Mouse (Mus musculus) MN1 (cell line): Measurements from ENCODE around the gene Spta1.

Source experiments
- DNase-seq: peaks from one replicate; pipeline ENCODE4 v3.0.0-alpha.2; 2016; ENCODE audit warnings: low spot score

Gene Spta1

GRCm38 (mm10) chr1:174172605-174173004 is at the start of gene Spta1:
Spta1 (plus strand) TSS chr1:174172776.
- no peak for DNase-seq

DNA sequence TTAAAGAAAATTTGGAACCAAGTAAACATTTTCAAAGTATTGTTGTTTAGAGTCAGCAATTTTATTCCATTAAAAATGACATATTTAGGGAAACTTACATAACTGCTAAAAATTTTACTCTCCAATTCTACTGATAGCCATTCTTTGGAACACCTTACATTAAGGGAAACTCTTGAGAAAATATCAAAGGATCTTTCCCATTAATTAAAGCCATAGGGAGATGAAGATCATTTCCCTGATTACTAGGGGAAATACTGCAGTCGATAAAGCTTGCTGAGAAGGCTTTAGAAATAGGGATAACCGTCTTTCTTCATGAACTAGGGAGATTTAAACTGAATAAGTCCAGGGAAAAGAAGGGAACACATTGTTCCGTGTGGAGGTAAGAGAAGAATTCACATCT is 41.4 kb upstream of the Spta1 start, which contains the start of gene Olfr424:
Gene Olfr424, plus strand, starts transcription at position 301 of the 400 bp plus-strand sequence.
- no peak for DNase-seq

DNA sequence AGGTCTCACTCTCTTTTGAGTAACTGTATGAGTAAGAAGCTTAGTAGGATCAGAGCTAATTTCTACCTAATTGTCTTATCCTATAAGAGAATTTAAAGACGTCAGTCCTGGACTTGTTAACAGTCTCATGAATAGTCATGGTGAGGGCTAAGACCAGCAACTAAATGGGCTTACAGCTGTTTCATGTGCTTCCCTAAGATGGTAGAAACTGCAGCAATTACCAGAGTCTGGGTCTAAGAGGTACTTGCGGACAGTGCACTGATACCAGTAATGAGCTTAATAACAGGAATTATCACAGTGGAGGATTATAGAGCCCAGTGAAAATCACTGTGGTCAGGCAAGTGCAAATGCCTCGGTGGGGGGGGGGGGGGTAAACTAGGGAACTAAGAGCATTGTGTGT is 40.6 kb upstream of the Spta1 start:
- no peak for DNase-seq

DNA sequence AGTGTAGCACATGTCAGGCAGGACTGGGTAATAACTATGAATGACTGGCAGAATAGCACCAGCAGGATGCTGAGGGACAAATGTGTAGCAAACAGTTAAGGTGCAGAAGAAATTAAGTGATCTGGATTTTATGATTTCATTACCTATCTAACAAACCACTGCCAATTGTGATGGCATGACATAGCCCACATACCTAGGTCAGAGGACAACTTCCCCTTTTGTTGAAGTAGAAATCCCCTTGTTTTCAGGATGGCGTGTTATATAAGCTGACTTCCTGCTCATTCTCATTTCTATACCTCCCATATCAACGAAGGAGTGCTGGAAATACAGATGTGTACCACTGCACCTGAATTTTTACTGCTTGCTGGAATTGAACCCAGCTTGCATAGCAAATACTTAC is 31.2 kb upstream of the Spta1 start:
- no peak for DNase-seq

DNA sequence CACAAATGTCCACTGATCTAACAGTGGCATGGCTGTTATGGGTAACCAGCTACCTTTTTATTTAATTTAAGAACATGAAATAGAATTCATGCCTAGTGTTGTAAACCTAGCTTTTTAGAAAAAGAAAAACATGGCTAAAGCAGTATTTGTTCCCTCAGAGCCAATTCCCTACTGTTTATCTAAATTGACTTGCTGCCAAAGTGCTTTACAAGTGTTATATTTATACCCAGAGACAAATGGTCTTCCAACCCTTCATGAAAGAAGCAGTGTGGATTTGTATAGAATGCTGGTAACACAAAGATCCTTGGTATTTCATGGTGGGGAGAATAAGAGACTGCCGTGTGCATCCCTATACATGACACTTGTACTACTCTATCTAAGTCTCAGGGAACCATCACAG is 25.9 kb upstream of the Spta1 start:
- no peak for DNase-seq

- no peak for DNase-seq
These were observed 23.3 kb upstream of the Spta1 start for GRCm38 (mm10) chr1:174149289-174149688.

GRCm38 (mm10) chr1:174155333-174155732 is 17.2 kb upstream of the Spta1 start, which contains the start of gene Olfr420:
Olfr420 (plus strand) TSS chr1:174155633.
- DNase-seq, result no peak

DNA sequence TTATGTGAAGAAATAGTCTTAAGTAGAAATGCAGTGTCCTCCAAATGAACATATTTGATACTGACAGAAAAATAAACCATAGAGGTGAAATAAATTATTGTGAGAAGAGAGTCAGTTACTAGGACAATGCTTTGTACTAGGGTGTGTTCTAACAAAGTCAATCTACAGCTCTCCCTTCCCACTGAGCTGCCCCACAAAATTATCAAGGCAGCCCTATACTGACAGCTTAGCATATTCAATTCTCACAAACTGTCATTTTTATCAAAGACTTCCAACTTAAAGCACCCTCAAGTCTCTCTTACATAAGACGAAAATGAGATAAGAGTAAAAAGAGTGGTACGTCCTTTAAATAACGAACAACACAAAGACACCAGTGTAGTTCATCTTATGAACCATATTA is 15.0 kb upstream of the Spta1 start:
- DNase-seq, result no peak

DNA sequence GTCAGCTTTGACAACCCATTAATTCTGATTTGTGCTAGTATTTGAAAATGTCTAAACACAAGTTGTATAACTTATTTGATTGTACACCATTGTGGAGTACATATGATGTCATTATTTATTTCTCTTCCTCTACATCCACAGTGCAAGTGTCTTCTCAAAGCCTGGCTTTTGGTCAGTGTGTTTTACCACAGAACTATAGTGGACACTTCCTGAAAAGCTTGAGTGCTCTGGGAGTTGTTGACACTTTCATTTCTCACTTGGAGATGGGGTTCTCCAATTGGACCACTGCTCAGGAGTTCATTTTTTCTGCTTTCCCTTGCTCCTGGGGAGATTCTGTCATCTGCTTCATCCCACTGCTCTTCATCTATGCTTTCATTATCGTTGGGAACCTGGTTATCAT is 14.1 kb upstream of the Spta1 start:
- no peak for DNase-seq

DNA sequence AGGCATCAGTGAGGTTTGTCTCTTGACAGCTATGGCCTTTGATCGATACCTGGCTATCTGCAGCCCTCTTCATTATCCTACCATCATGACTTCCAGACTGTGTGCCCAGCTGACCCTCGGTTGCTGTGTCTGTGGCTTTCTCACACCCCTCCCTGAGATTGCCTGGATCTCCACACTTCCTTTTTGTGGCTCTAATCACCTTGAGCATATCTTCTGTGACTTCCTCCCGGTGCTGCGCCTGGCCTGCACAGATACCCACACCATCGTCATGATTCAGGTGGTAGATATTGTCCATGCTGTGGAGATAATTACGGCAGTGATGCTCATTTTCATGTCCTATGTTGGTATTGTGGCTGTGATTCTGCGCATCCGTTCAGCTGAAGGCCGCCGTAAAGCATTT is 13.5 kb upstream of the Spta1 start:
- DNase-seq, result no peak

DNA sequence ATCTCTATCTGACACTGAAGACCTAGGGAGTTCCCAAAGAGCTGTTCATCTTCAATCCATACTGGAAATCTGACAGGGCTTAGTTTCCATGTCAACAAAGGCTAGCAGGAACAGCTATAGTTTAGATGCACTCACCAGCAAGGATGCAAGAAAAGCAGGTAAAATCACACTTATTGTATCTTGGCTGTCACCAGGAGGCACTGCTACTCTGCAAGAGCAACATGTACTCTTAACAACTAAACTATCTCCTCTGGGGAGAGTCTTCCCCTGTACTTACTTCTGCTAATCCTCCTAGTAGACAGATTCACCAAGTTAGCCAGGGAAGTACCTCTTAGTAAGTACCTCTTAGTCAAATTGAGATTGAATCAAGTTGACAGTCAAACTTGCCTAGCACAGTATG is 3.6 kb upstream of the Spta1 start:
- no peak for DNase-seq

DNA sequence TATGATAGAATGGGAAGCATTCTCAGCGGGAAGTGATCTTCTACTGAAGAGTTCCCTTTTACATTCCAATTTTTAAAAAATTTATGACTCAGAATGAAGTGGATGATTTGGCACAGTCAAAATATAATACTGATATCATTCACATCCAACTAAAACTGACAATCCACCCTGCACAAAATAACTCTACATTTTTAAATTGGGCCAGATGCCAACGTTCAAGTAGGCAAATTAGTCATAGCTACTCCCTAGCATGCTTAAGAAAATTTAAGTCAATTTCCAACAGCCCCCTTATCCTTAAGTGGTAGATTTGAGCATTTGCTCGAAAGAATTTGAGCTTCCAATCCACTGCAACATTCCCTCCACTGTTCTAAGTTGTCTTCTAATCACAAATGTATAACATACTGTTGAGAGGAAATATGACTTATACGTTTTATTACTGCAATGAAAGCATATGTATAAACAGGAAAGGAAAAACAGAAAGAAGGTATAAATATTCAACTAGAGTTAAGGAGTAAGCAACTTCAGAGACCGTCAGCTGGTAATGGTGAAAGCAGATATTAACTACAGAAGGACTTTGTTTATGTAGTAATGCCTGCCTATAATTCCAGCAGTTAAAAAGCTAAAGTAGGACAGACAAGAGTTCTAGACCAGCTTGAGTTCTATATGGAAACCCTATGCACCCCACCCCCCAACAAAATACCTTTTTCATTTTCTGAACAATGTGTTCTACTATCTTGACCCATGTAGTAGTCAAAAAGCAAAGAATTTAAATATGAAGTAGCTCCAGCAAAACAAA is 1.7 kb upstream of the Spta1 start:
- DNase-seq, result no peak

- DNase-seq, result no peak
These were observed 1.0 kb upstream of the Spta1 start for GRCm38 (mm10) chr1:174171537-174171936.

DNA sequence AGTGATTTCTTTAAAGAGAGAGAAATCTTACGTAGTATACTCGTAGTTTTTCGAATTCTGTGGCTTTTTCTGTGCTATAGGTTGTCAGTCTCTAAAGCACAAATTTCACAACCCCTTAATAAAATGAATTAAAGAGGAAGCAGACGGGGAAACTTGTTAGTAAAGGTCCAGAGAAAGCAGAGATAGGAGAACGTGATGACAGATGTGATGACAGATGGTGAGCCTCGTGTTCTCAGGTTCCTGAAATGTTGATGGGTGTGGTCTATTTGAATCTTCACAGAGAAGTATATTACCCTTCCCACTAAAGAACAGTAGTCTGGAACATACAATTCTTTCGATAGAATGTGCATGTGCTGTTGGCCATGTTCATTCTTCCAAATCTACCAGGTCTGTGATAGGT is 32.1 kb downstream of the Spta1 start:
- no peak for DNase-seq

- no peak for DNase-seq
These were observed 39.7 kb downstream of the Spta1 start for GRCm38 (mm10) chr1:174212286-174212685.

GRCm38 (mm10) chr1:174215270-174216038 is 42.9 kb downstream of the Spta1 start:
- DNase-seq, result no peak

- no peak for DNase-seq
These were observed 44.1 kb downstream of the Spta1 start for GRCm38 (mm10) chr1:174216528-174217204.

DNA sequence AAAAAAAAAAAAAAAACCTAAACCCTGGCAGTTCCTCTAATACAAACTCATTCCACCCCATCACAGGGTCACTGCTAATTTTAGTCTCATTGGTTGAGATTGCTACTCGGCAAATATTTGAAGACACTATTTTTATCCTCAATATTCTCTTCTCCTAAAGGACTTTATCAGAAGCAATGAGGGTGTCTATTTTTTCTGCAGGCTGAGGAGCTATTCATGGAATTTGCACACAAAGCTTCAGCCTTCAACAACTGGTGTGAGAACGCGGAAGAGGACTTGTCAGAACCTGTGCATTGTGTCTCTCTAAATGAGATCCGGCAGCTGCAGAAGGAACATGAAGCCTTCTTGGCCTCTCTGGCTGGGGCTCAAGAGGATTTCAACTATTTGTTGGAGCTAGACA is 67.3 kb downstream of the Spta1 start:
- DNase-seq, result no peak

DNA sequence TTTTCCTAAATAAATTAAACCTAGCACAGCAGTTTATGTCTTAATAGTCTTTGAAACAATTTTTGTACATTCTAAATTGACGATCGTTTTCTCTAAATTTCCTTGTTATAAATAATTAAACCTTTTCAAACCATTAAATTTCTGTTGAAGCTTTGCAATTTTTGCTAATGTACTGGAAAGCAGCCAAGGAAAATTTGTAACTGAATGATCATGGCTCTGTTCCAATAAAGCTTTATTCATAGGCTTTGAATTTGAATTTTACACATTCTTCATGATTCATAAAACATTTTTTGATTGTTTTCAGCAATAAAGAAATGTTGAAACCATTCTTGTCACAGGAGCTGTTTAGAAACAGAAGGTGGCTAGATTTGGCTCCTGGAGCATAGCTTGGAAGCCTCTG is 72.0 kb downstream of the Spta1 start:
- DNase-seq, result no peak

DNA sequence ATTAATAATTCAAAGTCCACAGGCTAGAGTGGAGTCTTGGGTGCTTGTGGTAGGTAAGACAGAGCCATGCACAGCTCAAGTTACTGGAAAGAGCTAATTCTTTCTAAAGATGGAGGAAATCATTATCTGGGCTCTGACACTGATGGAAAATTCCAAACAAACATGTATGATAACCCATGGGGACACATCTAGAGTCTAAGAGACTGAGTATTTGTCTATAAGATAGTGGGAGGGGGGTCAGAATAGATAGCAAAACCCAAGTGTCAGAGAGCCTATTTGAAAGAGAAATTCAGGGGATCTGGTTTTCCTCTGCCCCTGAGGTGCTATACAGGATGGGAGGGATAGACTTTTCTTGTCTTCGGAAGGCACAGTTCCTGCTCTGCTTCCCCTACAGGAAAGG is 73.5 kb downstream of the Spta1 start:
- no peak for DNase-seq

- DNase-seq, result no peak
These were observed 74.6 kb downstream of the Spta1 start for GRCm38 (mm10) chr1:174247170-174247569.

DNA sequence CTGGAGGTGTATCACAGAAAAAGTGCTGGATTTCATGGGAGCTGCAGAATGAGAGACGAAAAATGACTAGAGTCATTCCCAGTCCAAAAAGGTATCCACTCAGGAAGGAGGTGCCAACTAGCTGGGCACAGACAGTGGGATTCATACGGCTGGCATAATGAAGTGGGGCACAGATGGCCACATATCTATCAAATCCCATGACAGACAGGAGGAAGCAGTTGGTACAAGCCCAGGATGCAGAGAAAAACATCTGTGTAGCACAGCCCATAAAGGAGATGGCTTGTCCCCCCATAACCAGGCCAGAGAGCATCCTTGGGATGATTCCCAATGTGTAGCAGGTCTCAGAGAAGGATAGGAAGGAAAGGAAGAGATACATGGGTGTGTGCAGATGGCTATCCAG is 77.8 kb downstream of the Spta1 start:
- DNase-seq, result no peak

GRCm38 (mm10) chr1:174251961-174252360 is 79.4 kb downstream of the Spta1 start, which contains the start of gene Olfr419:
Olfr419 (minus strand) TSS chr1:174252061.
- no peak for DNase-seq
